Mouse (Mus musculus) Patski (cell line): ENCODE measurements around the gene Vwa8. TPM values are rescaled to one million over a fixed set of nuclear protein-coding genes. Genes with fewer than 3 reads are reported as not detected.
"Not testable (repeated sequence)": the region's sequence is repeated elsewhere in the genome, so short reads cannot be mapped to it uniquely, and the experiment has no call there.

Source experiments
- ATAC-seq: fragments of 100-300 bp; one replicate; pipeline ENCODE4 v1.8.0; 2021
- CTCF ChIA-PET: fragments of 350-600 bp; sonication (Branson Sonifier 250); formaldehyde crosslinking; loops from one replicate; lab custom pipeline; 2022; ENCODE audit warnings: inconsistent platforms; lab: Charles Lee
- POLR2A ChIA-PET: fragments of 350-600 bp; sonication (Branson Sonifier 250); formaldehyde crosslinking; loops from one replicate; lab custom pipeline; 2022; ENCODE audit warnings: antibody characterized with exemption, inconsistent platforms; lab: Charles Lee
- DNase-seq: peaks from one replicate; pipeline ENCODE4 v3.0.0-alpha.2; 2011; ENCODE audit warnings: low read depth, low spot score
- H3K27me3 ChIP-seq: fragments of 371-371 bp; one replicate; pipeline ENCODE4 v1.5.1; 2021
- CTCF ChIP-seq: fragments of 100-300 bp; IDR thresholded peaks from one replicate; pipeline ENCODE4 v1.5.1; 2021
- in situ Hi-C: fragments of 300-500 bp; cut with MboI; formaldehyde crosslinking; loops from 3 replicates; pipeline ENCODE4 v1.11.1; 2018; ENCODE audit warnings: low pct_unique_long_range_greater_than_20kb, mixed read lengths
- polyA plus RNA-seq: library from polyadenylated mRNA; unstranded; gene quantifications from one replicate; pipeline ENCODE4 v1.2.3, GENCODE M21; 2021

Gene Vwa8
- polyA plus RNA-seq, 1 experiment from 2014 or later: 49.9 TPM

GRCm38 (mm10) chr14:78881563-78881962 lies 32.7 kb downstream of the Vwa8 start:
- no peak for TF ChIP-seq CTCF
- ChIA-PET POLR2A (no interaction called here), CTCF (no interaction called here)
- in situ Hi-C loops: no loop called here
- no peaks in the 10 kb centered on the region for H3K27me3 ChIP-seq
- no peak for ATAC-seq
- no peak for DNase-seq

- POLR2A ChIA-PET: interaction anchor here (0.9 to 2.7 kb wide), 2 partner anchors 11 to 23 kb away, joined by 3 to 6 read pairs; no protein-coding TSS in a partner anchor
- CTCF ChIA-PET: no interaction called here
- no peak for ATAC-seq
- no peaks in the 10 kb centered on the region for H3K27me3 ChIP-seq
- TF ChIP-seq CTCF: no peak
- DNase-seq: no peak
- in situ Hi-C loops: no loop called here
Observed at GRCm38 (mm10) chr14:78885915-78886534, 37.2 kb downstream of the Vwa8 start.

- ChIA-PET CTCF (no interaction called here), POLR2A (interaction anchor here (2.7 kb wide), 1 partner anchor 10 kb away, joined by 6 read pairs; no protein-coding TSS in a partner anchor)
- no peak for DNase-seq
- ATAC-seq: no peak
- in situ Hi-C loops: no loop called here
- no peaks in the 10 kb centered on the region for H3K27me3 ChIP-seq
- TF ChIP-seq CTCF: no peak
Observed at GRCm38 (mm10) chr14:78886566-78887234, 37.8 kb downstream of the Vwa8 start.

- POLR2A ChIA-PET, H3K27me3 ChIP-seq, ATAC-seq, DNase-seq, in situ Hi-C loops, CTCF ChIA-PET: not testable (repeated sequence)
Observed at GRCm38 (mm10) chr14:78887494-78887893, 38.6 kb downstream of the Vwa8 start.

- no peak for ATAC-seq
- POLR2A ChIA-PET: no interaction called here
- DNase-seq: no peak
Observed at GRCm38 (mm10) chr14:78895496-78895895, 46.6 kb downstream of the Vwa8 start.

GRCm38 (mm10) chr14:78896252-78896651 lies 47.4 kb downstream of the Vwa8 start:
- in situ Hi-C loops: no loop called here
- TF ChIP-seq CTCF: no peak
- CTCF ChIA-PET: interaction anchor here (1.5 kb wide), 1 partner anchor 16 kb away, joined by 3 read pairs; no protein-coding TSS in a partner anchor
- POLR2A ChIA-PET: interaction anchor here (1.8 kb wide), 1 partner anchor 11 kb away, joined by 6 read pairs; no protein-coding TSS in a partner anchor
- no peak for DNase-seq
- no peak for ATAC-seq
- no peaks in the 10 kb centered on the region for H3K27me3 ChIP-seq

More at GRCm38 (mm10) chr14:78895496-78895895, 46.6 kb downstream of the Vwa8 start:
- CTCF ChIA-PET: interaction anchor here (1.5 kb wide), 1 partner anchor 16 kb away, joined by 3 read pairs; no protein-coding TSS in a partner anchor
- no peaks in the 10 kb centered on the region for H3K27me3 ChIP-seq
- in situ Hi-C loops: no loop called here
- TF ChIP-seq CTCF: no peak

GRCm38 (mm10) chr14:78900770-78901169 lies 51.9 kb downstream of the Vwa8 start:
- ATAC-seq: peak; percentile 98
- peak; percentile 49 for DNase-seq
- ChIA-PET POLR2A (no interaction called here), CTCF (interaction anchor here (0.8 kb wide), 1 partner anchor 16 kb away, joined by 4 read pairs; no protein-coding TSS in a partner anchor)
- in situ Hi-C loops: no loop called here
- no peak for TF ChIP-seq CTCF
- H3K27me3 ChIP-seq: no peaks in the 10 kb centered on the region

GRCm38 (mm10) chr14:78908205-78908863 lies 59.5 kb downstream of the Vwa8 start:
- no peak for TF ChIP-seq CTCF
- ChIA-PET POLR2A (no interaction called here), CTCF (no interaction called here)
- no peaks in the 10 kb centered on the region for H3K27me3 ChIP-seq
- ATAC-seq (no peak), DNase-seq (no peak)
- in situ Hi-C loops: no loop called here

GRCm38 (mm10) chr14:78912076-78912475 lies 63.2 kb downstream of the Vwa8 start:
- ChIA-PET CTCF (interaction anchor here (1.3 kb wide), 1 partner anchor 98 kb away, joined by 4 read pairs; no protein-coding TSS in a partner anchor), POLR2A (interaction anchor here (0.7 kb wide), 1 partner anchor 9 kb away, joined by 3 read pairs; no protein-coding TSS in a partner anchor)
- H3K27me3 ChIP-seq: no peaks in the 10 kb centered on the region
- in situ Hi-C loops: no loop called here
- ATAC-seq: no peak
- DNase-seq: no peak
- TF ChIP-seq CTCF: no peak

- in situ Hi-C loops: no loop called here
- no peak for DNase-seq
- H3K27me3 ChIP-seq: no peaks in the 10 kb centered on the region
- no peak for ATAC-seq
- ChIA-PET POLR2A (no interaction called here), CTCF (no interaction called here)
- TF ChIP-seq CTCF: no peak
Observed at GRCm38 (mm10) chr14:78914180-78914579, 65.3 kb downstream of the Vwa8 start.
